Mouse (Mus musculus): ENCODE measurements around the gene B3gnt9.

The B3gnt9 gene

DNA sequence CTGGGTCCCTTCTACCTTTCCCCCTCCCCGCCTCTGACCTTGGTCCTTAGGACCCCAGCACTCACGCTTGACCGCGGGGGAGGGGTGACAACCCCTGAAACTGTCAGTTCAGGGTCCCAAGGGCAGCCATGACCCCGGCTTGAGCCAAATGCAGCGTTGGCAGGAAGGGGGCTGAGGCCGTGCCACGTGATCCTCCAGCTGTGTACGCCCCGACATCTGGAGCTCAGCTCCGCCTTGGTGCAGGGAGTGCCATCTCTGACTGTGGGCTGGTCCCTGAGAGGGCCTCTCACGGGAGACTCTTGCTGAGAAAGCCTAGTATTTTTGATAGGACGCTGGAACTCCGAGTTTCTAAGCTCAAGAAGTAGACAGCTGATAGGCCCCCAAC lies at the start of gene B3gnt9:
Gene B3gnt9, minus strand, starts transcription at position 188 of the 385 bp plus-strand sequence.
- ChIA-PET POLR2A (interaction anchor here (0.6 to 14.1 kb wide), 44 partner anchors 8 to 432 kb away, joined by 3 to 255 read pairs (median 5); partner anchors contain the start of genes D230025D16Rik (in 3 of the 4), 4931428F04Rik (in 2 of the 4), E2f4 (in 2 of the 4) and Hsf4 (in 2 of the 4)), CTCF (interaction anchor here (0.5 to 4.2 kb wide), 30 partner anchors 10 to 788 kb away, joined by 3 to 37 read pairs (median 4); partner anchors contain the start of genes 4931428F04Rik (in 1 of the 4), Fbxl8 (in 1 of the 4), Fhod1 (in 1 of the 4) and Gfod2 (in 1 of the 4))

GRCm38 (mm10) chr8:105303874-105304273 lies 48.9 kb upstream of the B3gnt9 start:
- CTCF ChIA-PET = interaction anchor here in 2 of 4 experiments (0.6 to 1.0 kb wide), 2 partner anchors 50 to 70 kb away, joined by 3 read pairs; no protein-coding TSS in a partner anchor
- POLR2A ChIA-PET = interaction anchor here in 3 of 4 experiments (0.5 to 3.8 kb wide), 19 partner anchors 9 to 271 kb away, joined by 3 to 17 read pairs (median 4); partner anchors contain the start of gene 4931428F04Rik (in 2 of the 3)

- ChIA-PET POLR2A (interaction anchor here in 2 of 4 experiments (0.7 to 3.8 kb wide), 11 partner anchors 10 to 177 kb away, joined by 3 to 17 read pairs (median 4); partner anchors contain the start of gene 4931428F04Rik (in 2 of the 2)), CTCF (interaction anchor here in 3 of 4 experiments (0.6 to 1.0 kb wide), 4 partner anchors 20 to 694 kb away, joined by 3 to 10 read pairs (median 4); no protein-coding TSS in a partner anchor)
Measured at GRCm38 (mm10) chr8:105303396-105303795, 48.4 kb upstream of the B3gnt9 start.

- CTCF ChIA-PET = interaction anchor here in 2 of 4 experiments (0.7 to 6.3 kb wide), 2 partner anchors 9 to 10 kb away, joined by 4 to 32 read pairs; partner anchors contain the start of gene 4931428F04Rik (in 1 of the 2)
- POLR2A ChIA-PET = interaction anchor here in 1 of 4 experiments (2.5 kb wide), 1 partner anchor 11 kb away, joined by 5 read pairs; the partner anchor contains the start of gene 4931428F04Rik
Measured at GRCm38 (mm10) chr8:105299962-105300361, 45.0 kb upstream of the B3gnt9 start.

GRCm38 (mm10) chr8:105298351-105299252 lies 43.6 kb upstream of the B3gnt9 start:
- CTCF ChIA-PET = interaction anchor here in 3 of 4 experiments (0.6 to 6.3 kb wide), 10 partner anchors 8 to 721 kb away, joined by 3 to 32 read pairs (median 4); partner anchors contain the start of genes 4931428F04Rik (in 1 of the 3) and Tppp3 (in 1 of the 3)
- POLR2A ChIA-PET = interaction anchor here in 3 of 4 experiments (0.7 to 3.1 kb wide), 20 partner anchors 8 to 50 kb away, joined by 3 to 24 read pairs (median 6); partner anchors contain the start of genes 4931428F04Rik (in 3 of the 3), Lrrc29 (in 2 of the 3), Tmem208 (in 2 of the 3) and B3gnt9 (in 1 of the 3)

- ChIA-PET CTCF (interaction anchor here in 3 of 4 experiments (0.8 to 6.3 kb wide), 13 partner anchors 8 to 185 kb away, joined by 3 to 32 read pairs (median 4); partner anchors contain the start of genes 4931428F04Rik (in 2 of the 3) and Tppp3 (in 1 of the 3)), POLR2A (interaction anchor here (0.6 to 3.1 kb wide), 41 partner anchors 8 to 223 kb away, joined by 3 to 24 read pairs (median 4); partner anchors contain the start of genes 4931428F04Rik (in 3 of the 4), B3gnt9 (in 2 of the 4), D230025D16Rik (in 2 of the 4) and Lrrc29 (in 2 of the 4))
Measured at GRCm38 (mm10) chr8:105297511-105298192, 42.7 kb upstream of the B3gnt9 start, which contains the start of gene E2f4. E2f4 (plus strand) TSS chr8:105297663.

DNA sequence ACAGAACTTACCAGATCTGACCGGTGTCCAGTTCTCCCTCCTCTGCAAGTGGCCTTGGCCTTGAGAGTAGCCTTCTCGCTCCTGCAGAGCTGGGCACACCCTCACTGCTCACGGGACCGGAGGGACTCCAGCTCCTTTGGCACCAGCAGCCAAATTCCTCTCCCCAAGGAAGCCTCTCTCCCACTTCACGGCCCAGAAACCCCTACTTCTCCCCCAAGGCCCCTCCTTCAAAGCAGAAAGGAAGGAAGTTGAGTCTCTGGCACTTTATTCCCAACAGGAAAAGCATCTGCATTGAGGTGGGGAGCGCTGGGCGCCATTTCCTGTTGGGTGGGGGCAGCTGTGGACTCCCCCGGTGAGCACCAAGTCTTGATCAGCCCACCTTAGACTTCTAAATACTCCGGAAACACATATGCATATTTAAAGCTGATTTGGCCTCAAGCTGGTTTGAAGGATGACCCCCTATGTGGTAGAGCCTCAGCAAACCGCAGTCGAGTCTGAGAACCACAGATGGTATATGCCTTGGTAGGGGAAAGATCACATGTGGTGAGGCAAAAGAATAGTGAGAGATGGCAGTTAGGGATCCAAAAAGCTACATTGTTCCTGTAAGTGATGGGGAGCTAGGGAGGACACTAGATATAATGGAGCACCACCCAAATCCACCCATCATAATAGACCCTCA lies 41.1 kb upstream of the B3gnt9 start, which contains the start of gene Exoc3l:
Gene Exoc3l, minus strand, starts transcription at position 207 of the 679 bp plus-strand sequence.
- POLR2A ChIA-PET = interaction anchor here in 3 of 4 experiments (0.6 to 3.1 kb wide), 26 partner anchors 9 to 501 kb away, joined by 3 to 15 read pairs (median 4); partner anchors contain the start of genes Elmo3 (in 3 of the 3), B3gnt9 (in 2 of the 3), D230025D16Rik (in 1 of the 3) and Lrrc29 (in 1 of the 3)
- CTCF ChIA-PET = interaction anchor here in 2 of 4 experiments (1.0 to 3.0 kb wide), 4 partner anchors 29 to 78 kb away, joined by 3 to 8 read pairs (median 4); no protein-coding TSS in a partner anchor

DNA sequence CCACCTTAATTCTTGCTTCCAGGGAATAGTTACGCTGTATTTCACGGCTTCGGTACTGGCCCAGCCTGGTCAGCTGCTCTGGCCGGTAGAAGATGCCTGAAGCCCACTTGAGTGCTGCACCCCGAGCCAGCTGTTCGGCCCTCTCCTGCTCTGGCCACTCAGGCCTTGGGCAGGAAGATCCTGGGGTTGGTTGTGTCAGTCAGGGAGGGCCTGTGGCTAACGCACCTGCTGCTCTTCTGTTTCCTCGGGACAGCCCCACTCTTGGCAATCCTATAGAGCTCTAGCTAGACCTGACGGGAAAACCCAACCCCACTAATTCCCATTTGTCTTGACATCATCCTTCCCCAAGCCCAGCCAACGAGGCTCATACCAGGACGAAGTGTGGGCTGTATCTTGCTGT lies 40.3 kb upstream of the B3gnt9 start:
- POLR2A ChIA-PET = interaction anchor here in 2 of 4 experiments (0.7 to 3.1 kb wide), 16 partner anchors 9 to 61 kb away, joined by 3 to 15 read pairs (median 4); partner anchors contain the start of genes B3gnt9 (in 1 of the 2), Elmo3 (in 1 of the 2) and Slc9a5 (in 1 of the 2)

GRCm38 (mm10) chr8:105294776-105295175 lies 39.8 kb upstream of the B3gnt9 start:
- ChIA-PET CTCF (interaction anchor here in 1 of 4 experiments (1.2 kb wide), 1 partner anchor 8 kb away, joined by 3 read pairs; no protein-coding TSS in a partner anchor), POLR2A (interaction anchor here in 2 of 4 experiments (0.7 to 1.6 kb wide), 6 partner anchors 9 to 54 kb away, joined by 3 to 5 read pairs (median 3); partner anchors contain the start of gene Slc9a5 (in 1 of the 2))

More for the DNA sequence above, 40.3 kb upstream of the B3gnt9 start:
- CTCF ChIA-PET = interaction anchor here in 1 of 4 experiments (1.0 to 1.2 kb wide), 2 partner anchors 9 to 77 kb away, joined by 3 to 5 read pairs; no protein-coding TSS in a partner anchor

DNA sequence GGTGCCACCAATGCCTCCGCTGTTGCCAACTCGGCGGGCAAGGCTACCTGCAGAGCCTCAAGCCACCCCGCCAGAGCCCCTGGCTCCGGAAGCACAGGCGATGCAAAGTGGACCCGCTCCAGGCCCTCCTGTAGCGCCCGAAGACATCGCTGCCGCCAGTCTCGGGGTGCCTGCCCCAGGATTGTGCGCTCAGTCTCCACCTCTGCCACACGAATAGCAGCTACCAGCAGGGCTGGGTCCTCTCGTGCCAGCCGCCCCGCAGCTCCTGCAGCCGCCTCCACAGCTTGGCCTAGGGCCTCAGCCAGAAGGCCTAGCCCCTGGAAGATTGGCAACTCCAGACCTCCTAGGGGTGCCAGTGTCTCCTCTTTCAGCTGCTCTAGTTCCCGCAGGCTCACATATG lies 38.5 kb upstream of the B3gnt9 start:
- ChIA-PET POLR2A (interaction anchor here in 3 of 4 experiments (0.5 to 1.8 kb wide), 12 partner anchors 8 to 691 kb away, joined by 3 to 8 read pairs (median 4); no protein-coding TSS in a partner anchor), CTCF (interaction anchor here in 2 of 4 experiments (0.8 to 2.2 kb wide), 15 partner anchors 9 to 223 kb away, joined by 3 to 10 read pairs (median 4); partner anchors contain the start of genes B3gnt9 (in 1 of the 2) and Tppp3 (in 1 of the 2))

- ChIA-PET POLR2A (interaction anchor here in 2 of 4 experiments (0.7 to 1.8 kb wide), 7 partner anchors 9 to 24 kb away, joined by 3 to 8 read pairs (median 4); no protein-coding TSS in a partner anchor), CTCF (interaction anchor here in 2 of 4 experiments (0.8 to 2.2 kb wide), 15 partner anchors 8 to 224 kb away, joined by 3 to 10 read pairs (median 4); partner anchors contain the start of gene B3gnt9 (in 1 of the 2))
Measured at GRCm38 (mm10) chr8:105292471-105292870, 37.5 kb upstream of the B3gnt9 start.

GRCm38 (mm10) chr8:105291802-105292201 lies 36.8 kb upstream of the B3gnt9 start:
- ChIA-PET CTCF (interaction anchor here in 3 of 4 experiments (0.9 to 4.4 kb wide), 17 partner anchors 8 to 225 kb away, joined by 3 to 37 read pairs (median 8); partner anchors contain the start of genes B3gnt9 (in 1 of the 3), E2f4 (in 1 of the 3), Fhod1 (in 1 of the 3) and Slc9a5 (in 1 of the 3)), POLR2A (interaction anchor here in 1 of 4 experiments (0.9 to 3.6 kb wide), 4 partner anchors 37 to 92 kb away, joined by 3 to 33 read pairs (median 4); partner anchors contain the start of genes B3gnt9 and D230025D16Rik)

DNA sequence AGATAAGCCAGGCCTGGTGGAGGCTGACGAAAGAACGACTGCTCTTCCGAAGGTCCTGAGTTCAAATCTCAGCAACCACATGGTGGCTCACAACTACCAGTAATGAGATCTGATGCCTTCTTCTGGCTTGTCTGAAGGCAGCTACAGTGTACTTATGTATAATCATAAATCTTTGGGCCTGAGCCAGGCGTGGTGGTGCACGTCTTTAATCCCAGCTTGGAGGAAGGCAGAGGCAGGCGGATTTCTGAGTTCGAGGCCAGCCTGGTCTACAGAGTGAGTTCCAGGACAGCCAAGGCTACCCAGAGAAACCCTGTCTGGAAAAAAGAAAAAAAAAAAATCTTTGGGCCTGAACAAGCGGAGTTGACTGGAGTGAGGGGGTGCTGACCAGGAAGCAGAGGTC lies 36.4 kb upstream of the B3gnt9 start:
- POLR2A ChIA-PET = interaction anchor here in 3 of 4 experiments (0.6 to 3.6 kb wide), 16 partner anchors 7 to 1106 kb away, joined by 3 to 33 read pairs (median 3); partner anchors contain the start of genes B3gnt9 (in 1 of the 3), D230025D16Rik (in 1 of the 3) and Nol3 (in 1 of the 3)

DNA sequence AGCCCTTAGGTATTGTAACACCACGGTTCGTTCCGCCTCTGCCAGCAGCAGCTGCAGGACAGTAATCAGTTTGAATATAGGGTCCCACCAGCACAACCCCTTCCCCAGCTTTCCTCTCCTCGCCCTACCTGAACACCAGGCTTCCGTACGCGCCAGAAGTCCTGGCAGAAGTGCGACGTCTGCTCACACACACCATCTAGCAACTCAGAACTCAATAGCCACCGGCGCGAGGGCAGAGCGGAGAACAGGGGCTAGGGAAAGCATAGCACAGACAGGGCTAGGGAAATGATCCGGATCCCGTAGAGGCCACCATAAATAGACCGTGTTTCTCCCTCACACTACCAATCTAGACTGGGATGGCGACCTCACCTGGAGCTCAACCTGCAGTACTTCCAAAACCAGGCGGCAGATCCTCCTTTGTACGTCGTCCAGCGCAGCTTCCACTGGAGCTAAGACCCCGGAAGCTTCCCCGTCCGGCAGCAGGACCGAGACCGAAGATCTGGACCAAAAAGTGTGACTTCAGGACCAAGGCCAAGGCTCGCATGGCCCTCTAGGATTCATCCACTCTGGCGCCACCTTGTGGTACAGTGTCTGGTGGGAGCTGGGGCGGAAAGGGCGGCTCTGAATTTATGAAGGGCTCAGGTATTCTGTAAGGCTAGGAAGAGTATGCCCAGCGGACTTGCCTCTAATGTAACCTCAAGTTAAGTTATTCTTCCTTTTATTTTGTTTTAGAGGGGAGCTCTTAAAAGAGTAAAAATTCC lies 35.8 kb upstream of the B3gnt9 start:
- ChIA-PET CTCF (interaction anchor here (0.5 to 4.4 kb wide), 47 partner anchors 8 to 1528 kb away, joined by 3 to 40 read pairs (median 4); partner anchors contain the start of genes B3gnt9 (in 1 of the 4), E2f4 (in 1 of the 4), Elmo3 (in 1 of the 4) and Fbxl8 (in 1 of the 4)), POLR2A (interaction anchor here in 3 of 4 experiments (0.6 to 3.6 kb wide), 21 partner anchors 8 to 1106 kb away, joined by 3 to 33 read pairs (median 3); partner anchors contain the start of genes B3gnt9 (in 1 of the 3), D230025D16Rik (in 1 of the 3), Elmo3 (in 1 of the 3) and Fhod1 (in 1 of the 3))

More for the DNA sequence above, 36.4 kb upstream of the B3gnt9 start:
- CTCF ChIA-PET = interaction anchor here (0.6 to 4.4 kb wide), 43 partner anchors 8 to 1528 kb away, joined by 3 to 40 read pairs (median 4); partner anchors contain the start of genes B3gnt9 (in 1 of the 4), E2f4 (in 1 of the 4), Elmo3 (in 1 of the 4) and Fbxl8 (in 1 of the 4)
